Mouse (Mus musculus): ENCODE results near the gene Cdh26. TPM values are rescaled to one million over a fixed set of nuclear protein-coding genes. Genes with fewer than 3 reads are reported as not detected.

Cdh26 gene
- total RNA-seq, 4 experiments from 2014 or later: not detected

DNA sequence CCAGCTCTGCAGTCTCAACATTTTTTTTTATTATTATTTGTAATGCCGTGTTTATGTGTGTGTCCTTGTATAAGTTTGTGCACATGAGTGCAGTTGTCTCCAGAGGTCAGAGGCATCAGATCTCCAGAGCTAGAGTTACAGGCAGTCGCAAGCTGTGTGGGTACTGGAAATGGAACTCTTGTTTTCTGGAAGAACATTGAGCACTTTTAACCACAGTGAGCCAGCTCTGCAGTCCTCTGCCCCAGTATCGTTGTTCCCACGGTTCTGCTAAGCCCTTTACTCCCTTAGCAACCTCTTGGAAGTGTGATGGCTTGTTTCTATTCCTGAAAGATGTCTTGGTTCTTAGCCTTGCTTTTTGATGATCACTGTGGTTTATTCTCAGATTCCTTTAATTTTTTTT lies 19.1 kb downstream of the Cdh26 start:
- no peak for DNase-seq

- DNase-seq: no peak
These were observed 19.9 kb downstream of the Cdh26 start for GRCm38 (mm10) chr2:178450236-178450635.

DNA sequence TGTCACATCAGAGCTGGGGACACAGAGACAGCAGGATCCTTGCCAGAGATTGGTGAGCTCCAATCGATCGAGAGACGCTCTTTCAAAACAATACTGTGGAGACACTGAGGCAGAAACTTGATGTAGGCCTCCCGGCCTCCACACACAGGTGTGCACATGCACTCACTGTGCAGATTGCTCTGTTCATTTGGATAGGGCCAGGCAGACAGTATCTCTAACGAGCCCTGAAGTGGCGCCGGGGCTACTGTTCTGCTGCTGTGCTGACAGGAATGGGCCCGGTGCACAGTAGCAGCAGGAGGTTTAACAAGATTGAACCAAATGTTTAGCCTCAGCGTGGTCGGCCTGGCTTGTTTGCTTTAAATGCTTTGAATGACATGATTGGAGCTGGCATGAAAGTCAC lies 20.6 kb downstream of the Cdh26 start:
- DNase-seq: no peak

DNA sequence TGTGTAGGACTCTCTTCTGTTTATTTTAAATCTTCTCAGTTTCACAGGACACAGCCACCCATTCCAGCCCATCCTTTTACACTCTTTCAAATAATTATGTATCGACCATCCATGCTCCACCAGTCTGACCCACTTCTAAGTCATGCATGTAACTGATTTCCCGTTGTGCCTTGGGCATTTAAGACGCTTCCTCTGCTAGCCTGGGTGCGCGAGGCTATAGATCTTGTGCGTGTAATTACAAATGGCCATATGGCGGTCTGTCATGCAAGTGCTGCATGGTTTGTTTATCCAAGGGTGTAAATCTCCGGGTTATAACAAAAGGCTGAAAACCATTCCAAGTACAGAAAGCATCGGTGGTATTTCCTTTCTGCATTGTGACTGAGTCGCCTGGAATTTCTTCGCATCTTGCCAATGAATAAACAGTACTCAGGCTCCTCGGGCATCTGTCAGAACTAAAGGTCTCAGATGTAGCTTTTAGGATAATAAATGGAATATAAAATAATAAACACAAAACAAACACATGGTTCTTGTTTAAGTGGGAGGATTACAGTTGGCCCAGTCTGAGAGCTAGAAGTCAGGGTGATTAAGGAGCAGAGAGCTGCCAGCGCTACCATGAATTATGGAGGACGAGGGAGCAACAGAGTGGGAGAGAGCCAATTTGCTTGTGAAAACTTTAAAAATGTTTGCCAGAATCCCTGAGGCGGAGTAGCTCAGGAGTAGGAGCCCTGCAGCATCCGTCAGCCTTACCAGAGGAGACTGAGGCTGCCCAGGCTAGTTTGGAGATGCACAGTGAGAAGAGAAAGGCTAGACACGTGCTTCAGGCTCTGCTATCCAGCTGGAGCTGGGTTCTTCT lies 24.6 kb downstream of the Cdh26 start:
- no peak for DNase-seq

- no peak for DNase-seq
These were observed 27.1 kb downstream of the Cdh26 start for GRCm38 (mm10) chr2:178457414-178457813.

GRCm38 (mm10) chr2:178460353-178460752 lies 30.0 kb downstream of the Cdh26 start:
- no peak for DNase-seq

DNA sequence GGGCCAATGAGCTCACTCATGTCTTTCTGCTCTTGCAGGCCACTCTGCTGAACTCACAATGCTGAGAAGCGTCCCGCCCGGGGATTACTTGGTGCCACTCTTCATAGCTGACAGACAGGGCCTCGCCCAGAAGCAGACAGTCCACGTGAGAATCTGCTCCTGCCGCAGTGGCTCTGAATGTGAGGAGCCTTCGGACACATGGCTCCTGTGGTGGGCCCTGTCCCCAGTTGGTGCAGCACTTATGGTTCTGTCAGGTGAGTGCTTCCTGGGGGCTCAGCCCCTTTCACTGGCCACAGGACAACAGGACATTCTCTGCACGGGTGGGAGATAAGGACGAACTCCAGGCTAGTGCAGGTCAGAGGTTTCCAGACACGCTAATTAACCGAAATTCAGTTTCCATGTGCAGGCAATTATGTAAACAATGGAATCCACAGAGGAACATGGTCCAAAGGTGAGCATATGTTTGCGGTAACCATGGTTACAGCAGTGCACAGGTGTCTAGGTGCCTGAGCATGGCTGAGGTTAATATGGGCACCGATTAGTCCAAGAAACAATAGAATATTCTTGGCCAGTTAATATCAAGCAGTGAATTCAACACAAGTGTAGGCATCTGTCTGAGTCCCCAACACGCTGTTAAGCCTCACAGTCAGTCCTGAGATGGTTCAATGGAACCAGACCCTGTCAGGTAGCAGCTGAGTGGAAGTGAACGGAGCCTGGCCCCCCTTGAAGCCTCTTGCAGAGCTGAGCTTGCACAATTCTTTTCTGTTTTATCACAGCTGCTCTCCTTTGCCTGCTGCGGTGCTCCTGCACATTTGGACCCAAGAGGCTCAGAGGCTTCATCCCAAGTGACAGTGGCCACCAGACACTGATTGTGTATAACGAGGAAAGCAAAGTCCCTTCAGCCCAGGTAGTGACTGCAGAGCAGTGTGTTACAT lies 41.5 kb downstream of the Cdh26 start:
- DNase-seq: no peak

DNA sequence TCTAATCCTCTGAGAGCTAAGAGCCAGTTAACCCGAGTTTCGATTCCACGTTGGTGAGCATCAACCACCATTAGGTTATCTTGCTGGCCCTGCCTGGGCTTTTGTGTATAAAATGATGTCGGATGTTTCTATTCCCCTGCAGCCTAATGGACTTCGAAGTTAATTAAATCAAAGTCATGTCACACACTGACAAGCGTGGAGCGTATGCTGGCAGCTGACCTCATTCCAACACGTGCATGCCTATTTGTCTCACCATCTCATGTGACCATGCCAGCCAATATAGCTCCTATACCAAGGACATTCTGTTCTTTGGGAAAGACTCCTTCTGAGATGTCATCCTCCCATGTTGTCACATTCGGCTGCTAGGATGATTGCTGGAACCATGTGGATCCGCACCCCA lies 43.6 kb downstream of the Cdh26 start:
- no peak for DNase-seq

DNA sequence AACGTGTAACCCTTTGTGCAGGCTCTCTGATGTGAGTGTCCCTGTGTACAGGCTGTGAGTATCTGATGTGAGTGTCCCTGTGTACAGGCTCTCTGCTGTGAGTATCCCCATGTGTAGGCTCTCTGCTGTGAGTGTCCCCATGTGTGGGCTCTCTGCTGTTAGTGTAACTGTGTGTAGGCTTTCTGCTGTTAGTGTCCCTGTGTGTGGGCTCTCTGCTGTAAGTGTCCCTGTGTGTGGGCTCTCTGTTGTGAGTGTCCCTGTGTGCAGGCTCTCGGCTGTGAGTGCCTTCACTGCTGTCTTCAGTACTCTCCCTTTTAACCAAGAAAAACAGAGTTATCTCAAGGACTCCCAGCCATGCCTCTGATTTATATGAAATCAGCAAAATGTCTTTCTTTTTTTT lies 46.9 kb downstream of the Cdh26 start:
- DNase-seq: no peak

DNA sequence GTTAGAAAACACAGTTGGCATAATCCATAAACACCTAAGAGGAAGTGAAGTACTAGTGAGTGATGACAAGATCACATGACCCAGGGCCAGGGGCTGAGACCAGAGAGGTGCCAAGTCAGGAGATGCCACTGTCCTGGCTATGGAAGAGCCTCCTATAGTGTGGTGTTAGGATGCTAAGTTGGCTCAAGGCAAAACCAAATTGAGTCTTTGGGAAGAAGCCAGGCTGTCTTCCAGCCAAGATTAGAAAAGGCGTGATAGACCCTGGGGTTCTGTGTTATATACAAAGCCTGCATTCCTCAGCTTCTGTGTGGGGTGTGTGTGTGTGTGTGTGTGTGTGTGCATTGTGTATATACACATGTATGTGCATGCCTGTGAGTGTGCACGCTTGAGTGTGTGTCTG lies 48.7 kb downstream of the Cdh26 start:
- no peak for DNase-seq

DNA sequence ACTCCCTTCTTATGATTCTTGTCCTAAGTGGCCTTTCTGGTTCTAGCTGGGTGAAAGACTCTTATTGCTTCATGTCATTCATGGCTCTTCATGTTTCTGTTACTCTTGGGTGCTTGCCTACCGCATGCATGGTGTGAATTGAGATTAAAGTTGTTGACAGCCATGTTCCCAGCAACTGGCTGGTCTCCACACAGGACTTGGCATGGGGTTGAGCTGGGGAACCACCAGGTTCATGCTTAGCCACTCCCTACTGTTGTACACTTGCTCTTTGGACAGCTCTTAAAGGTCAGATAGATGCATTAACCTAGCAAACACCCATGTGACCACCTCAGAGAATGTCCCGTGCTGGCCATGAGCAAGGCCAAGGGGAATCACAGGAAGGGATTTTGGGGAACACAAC lies 50.6 kb downstream of the Cdh26 start:
- no peak for DNase-seq

DNA sequence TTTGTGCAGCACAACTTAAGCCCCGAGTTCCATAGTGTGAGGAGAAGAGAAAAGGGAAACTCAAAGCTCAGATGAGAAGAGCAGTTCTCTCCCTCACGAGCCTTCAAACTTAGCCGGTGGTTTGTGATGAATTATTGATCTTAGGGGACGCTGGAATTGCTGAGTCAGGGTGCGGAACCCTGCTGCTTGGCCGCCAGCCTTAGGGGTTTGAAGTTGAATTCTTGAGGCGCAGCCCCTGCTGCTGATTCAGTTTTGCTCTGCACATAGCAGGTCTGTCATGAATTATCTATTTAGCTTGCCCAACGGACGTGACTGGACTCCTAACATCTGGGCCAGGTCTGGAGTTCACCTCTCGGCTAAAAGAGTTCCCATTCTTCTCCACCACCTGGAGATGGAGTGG lies 53.1 kb downstream of the Cdh26 start:
- no peak for DNase-seq

DNA sequence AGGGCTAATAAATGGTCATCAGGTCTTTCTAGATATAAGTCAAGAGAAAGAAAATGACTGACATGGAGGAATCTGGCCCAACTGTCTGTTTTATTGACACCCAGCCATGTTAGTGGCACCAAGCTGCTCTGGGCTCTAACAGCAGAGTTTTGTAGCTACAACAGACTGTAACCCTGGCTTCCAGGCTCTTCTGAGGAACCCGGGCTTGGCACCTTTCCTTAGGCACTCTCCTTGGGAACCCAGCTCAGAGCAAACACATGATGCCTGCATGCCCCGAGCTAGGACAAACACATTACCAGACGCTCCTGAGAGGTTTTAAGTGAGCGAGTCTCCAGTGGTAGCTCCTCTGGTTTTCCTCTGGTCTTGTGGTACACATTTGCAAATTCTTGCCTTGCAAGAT lies 57.9 kb downstream of the Cdh26 start:
- no peak for DNase-seq

- no peak for DNase-seq
These were observed 60.1 kb downstream of the Cdh26 start for GRCm38 (mm10) chr2:178490245-178490920.

DNA sequence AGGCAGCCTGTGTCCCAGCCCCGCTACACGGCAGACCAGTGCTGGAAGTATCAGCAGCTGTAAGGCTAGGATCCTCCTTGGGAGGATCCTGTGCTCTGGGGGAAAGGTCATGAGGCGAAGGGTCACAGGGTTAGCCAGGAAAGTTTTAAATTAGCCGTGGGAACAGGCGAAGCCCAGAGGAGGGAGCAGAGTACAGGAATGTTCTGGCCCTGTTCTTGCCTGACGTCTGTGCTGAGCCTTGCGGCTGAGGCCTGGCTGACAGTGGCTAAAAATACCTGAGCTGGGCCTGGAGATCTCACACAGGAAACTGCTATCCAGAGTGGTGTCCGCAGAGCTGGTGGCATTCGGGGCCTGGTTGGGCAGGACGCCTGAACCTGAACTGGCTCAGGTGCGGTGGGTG lies 63.7 kb downstream of the Cdh26 start:
- DNase-seq: peak; percentile 4

GRCm38 (mm10) chr2:178495816-178496215 lies 65.5 kb downstream of the Cdh26 start:
- no peak for DNase-seq

DNA sequence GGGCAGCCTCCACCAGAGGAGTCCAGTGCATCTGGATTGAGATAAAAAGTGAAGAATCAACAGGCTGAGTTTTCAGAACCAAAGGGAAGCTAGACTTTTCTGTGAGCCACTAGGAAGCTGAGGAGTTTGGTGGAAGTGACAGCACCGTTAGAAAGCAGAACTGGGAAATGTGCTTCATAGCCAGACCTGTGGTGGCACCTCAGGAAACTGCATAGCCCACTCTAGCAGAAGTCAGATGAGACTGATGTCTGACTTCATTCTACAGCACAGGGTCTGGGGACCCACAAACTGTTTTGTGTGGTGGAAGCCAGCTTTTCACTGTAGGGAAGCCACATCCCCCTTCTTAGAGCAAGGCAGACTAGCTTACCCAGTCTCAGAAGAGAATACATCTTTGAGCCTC lies 67.6 kb downstream of the Cdh26 start:
- DNase-seq: no peak

DNA sequence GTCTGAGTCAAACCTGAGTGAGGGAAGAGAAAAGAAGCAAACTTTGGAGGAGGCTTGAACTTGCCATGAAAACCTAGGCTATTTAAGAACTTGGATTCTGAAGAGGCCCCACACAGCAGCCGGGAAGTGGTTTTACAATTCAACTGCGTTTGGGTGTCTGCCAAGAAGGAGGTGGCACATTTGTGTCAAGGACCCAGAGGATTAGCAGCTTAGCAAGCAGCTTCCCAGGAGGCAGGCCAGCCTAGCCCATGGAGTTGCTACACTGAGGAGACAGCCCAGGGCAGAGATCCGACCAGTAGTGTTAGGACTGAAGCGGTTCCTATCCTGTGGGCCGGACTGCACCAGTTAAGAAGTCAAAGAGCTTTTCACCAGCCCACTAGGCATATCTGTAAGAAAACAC lies 68.1 kb downstream of the Cdh26 start:
- peak; percentile 40 for DNase-seq

GRCm38 (mm10) chr2:178502469-178502868 lies 72.1 kb downstream of the Cdh26 start:
- no peak for DNase-seq

DNA sequence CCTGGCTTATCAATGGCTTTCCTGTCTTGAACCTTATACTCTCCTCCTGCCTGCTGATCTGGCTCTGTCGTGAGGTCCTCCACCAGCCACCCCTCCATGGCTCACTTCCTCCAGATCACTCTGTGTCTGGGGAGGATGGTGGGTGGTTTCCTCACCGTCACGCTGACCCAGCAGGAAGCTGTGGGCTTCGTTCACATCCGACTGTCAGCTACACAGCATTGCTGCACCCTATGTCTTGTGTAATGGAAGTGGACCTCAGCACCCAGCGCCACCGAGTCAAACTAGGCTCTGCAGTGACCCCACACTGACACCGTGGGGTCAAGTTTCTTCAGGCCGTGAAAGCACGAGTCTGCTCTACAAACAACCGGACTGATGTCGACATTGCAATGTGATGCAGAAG lies 75.7 kb downstream of the Cdh26 start:
- no peak for DNase-seq

- DNase-seq: peak; percentile 13
These were observed 77.2 kb downstream of the Cdh26 start for GRCm38 (mm10) chr2:178507379-178508014.

DNA sequence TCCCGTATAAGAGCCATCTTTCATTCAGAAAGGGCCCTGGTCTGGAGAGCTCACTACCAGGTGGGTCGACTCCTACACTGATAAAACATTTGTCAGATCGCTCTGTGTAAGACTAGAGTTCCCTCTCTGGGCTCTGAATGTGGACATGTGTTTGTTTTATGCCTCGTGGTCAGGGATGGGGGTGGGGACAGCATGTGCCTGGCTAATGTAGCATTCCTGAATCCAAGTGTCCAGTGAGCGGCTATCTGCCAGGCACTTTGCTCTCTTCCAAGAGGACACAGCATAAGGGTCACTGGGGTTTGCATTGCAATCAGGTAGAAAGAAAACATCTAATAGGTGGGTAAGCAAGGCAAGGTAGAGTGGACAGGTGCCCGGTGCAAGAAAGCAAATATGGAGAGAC lies 77.9 kb downstream of the Cdh26 start:
- no peak for DNase-seq

DNA sequence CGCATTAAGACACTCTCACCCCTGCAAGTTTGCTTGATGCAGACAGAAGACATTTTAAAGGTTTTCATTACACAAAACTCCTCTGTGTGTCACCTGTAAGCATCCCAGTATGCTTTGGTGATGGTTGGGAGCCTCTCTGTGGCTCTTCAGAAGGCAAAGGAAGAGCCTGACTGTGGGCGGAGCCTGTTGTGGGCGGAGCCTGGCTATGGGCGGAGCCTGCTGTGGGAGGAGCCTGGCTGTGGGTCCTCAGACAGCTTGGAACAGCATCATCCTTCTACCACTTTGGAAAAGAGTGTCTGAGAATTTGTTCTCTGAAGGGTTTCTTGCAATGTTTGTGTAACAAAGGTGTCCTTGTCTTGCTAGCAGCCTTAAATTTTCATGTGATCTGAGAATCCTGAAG lies 82.7 kb downstream of the Cdh26 start:
- no peak for DNase-seq

Data from adrenal gland, adult 8-10 months (tissue).